Mouse (Mus musculus) hindbrain, embryonic 11.5 days (tissue): ENCODE measurements around the gene Stx1b. TPM values are rescaled to one million over a fixed set of nuclear protein-coding genes. Genes with fewer than 3 reads are reported as not detected.
"Not testable (repeated sequence)": the region's sequence is repeated elsewhere in the genome, so short reads cannot be mapped to it uniquely, and the experiment has no call there.

ENCODE experiments used
- ATAC-seq: fragments of 200-750 bp; cut with Nextera tagmentation; 2 replicates; pipeline ENCODE4 v1.8.0; 2017; ENCODE audit warnings: mild to moderate bottlenecking, moderate TSS enrichment, moderate library complexity; ENCODE audit not compliant: low FRiP score
- DNase-seq: peaks from one replicate; pipeline ENCODE4 v3.0.0-alpha.2; 2015; ENCODE audit warnings: low spot score
- H3K27ac ChIP-seq: fragments of 300-500 bp; sonication (generic); 2 replicates; pipeline ENCODE4 v1.5.1; 2014; ENCODE audit warnings: mild to moderate bottlenecking, low read depth, low read length
- H3K27me3 ChIP-seq: fragments of 300-500 bp; sonication (generic); 2 replicates; pipeline ENCODE4 v1.6.1; 2014; ENCODE audit warnings: mild to moderate bottlenecking, low read length, moderate library complexity, mixed read lengths; ENCODE audit not compliant: control insufficient read depth, insufficient read depth
- H3K36me3 ChIP-seq: fragments of 300-500 bp; sonication (generic); 2 replicates; pipeline ENCODE4 v1.6.1; 2014; ENCODE audit warnings: mild to moderate bottlenecking, low read length, moderate library complexity, mixed read lengths; ENCODE audit not compliant: control insufficient read depth, insufficient read depth
- H3K4me1 ChIP-seq: fragments of 300-500 bp; sonication (generic); replicated peaks from 2 replicates; pipeline ENCODE4 v1.6.1; 2014; ENCODE audit warnings: low read length, mixed read lengths; ENCODE audit not compliant: control insufficient read depth, insufficient read depth
- H3K4me2 ChIP-seq: fragments of 300-500 bp; sonication (generic); replicated peaks from 2 replicates; pipeline ENCODE4 v1.6.1; 2014; ENCODE audit warnings: mild to moderate bottlenecking, low read depth, low read length
- H3K4me3 ChIP-seq: fragments of 300-500 bp; sonication (generic); 2 replicates; pipeline ENCODE4 v1.5.1; 2014; ENCODE audit warnings: low read depth, low read length
- H3K9ac ChIP-seq: fragments of 300-500 bp; sonication (generic); 2 replicates; pipeline ENCODE4 v1.6.1; 2014; ENCODE audit warnings: low read depth, low read length
- H3K9me3 ChIP-seq: fragments of 300-500 bp; sonication (generic); 2 replicates; pipeline ENCODE4 v1.6.1; 2016; ENCODE audit warnings: low read length; ENCODE audit not compliant: control insufficient read depth
- WGBS: fragments of 180-500 bp; shearing (Covaris S2); extraction: QIAGEN DNeasy Blood & Tissue Kit; methylation state at CpG from one replicate; pipeline ENCODE4 v1.1.7; 2014; 5-methylcytosine and 5-hydroxymethylcytosine counted together
- polyA plus RNA-seq: library from polyadenylated mRNA; unstranded; fragments of >200 nt; fragmentation: Nextera tagmentation; extraction: Ambion mirVana; gene quantifications from 2 replicates; pipeline ENCODE4 v1.2.1, GENCODE M21; 2014

The Stx1b gene
- polyA plus RNA-seq, 1 experiment from 2014 or later = 10.1 TPM

DNA sequence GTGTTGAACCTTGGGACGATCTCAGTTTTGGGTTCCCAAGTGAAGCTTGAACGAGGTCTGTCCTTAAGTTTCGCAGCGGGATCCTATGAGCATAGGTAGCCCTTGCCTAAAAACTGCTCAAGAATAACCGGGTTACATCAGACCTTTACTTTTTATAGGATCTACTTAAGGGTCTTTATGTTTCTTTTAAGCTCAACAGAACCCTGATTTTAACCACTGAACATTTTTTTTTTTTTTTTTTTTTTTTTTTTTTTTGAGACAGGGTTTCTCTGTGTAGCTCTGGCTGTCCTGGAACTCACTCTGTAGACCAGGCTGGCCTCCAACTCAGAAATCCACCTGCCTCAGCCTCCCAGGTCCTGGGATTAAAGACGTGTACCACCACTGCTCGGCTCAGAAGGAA lies 48.5 kb downstream of the Stx1b start:
- 77% methylated on average over 7 of the region's 7 CpGs for WGBS
- H3K36me3 ChIP-seq, H3K27me3 ChIP-seq, H3K9me3 ChIP-seq, DNase-seq, H3K4me1 ChIP-seq, ATAC-seq: not testable (repeated sequence)
- Histone ChIP-seq H3K9ac (peak overlapping the region; percentile 90; the same call in 1 of the 2 replicates), H3K4me3 (peak overlapping the region; percentile 93), H3K4me2 (peak overlapping the region; percentile 80), H3K27ac (peak overlapping the region; percentile 95; the same call in 1 of the 2 replicates)

DNA sequence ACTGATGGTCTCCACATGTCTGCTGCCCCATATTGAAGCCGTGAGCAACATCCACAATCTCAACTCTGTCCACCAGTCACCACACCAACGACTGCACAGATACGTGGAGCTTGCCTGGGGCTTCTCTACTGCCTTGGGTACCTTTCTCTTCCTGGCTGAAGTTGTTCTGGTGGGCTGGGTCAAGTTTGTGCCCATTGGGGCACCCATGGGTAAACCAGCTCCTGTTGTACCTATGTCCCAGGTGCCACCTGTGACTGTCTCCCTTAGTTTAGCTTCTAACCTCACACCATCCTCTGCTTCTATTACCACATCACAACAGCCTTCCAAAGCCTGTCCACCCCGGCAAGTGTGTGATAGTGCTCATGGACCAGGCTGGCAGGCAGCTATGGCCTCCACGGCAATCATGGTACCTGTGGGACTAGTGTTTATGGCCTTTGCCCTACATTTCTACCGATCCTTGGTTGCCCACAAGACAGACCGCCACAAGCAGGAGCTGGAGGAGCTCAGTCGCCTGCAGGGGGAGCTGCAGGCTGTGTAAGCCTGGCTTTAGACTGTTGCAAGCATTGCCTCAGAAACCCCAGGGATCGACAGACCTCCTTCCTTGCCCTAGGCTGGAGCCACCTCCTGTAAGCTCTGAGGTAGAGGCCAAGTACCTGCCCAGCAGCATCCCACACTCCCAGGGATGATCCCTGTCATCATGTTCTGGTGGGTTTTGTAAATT lies 50.5 kb downstream of the Stx1b start:
- Histone ChIP-seq H3K4me2 (no peak overlapping the region), H3K9me3 (no peaks in the 10 kb centered on the region), H3K4me3 (no peak overlapping the region), H3K36me3 (no peaks in the 10 kb centered on the region), H3K27me3 (no peaks in the 10 kb centered on the region), H3K27ac (no peak overlapping the region), H3K4me1 (peaks cover 9% of the 10 kb centered on the region; the same call in 1 of the 2 replicates), H3K9ac (no peak overlapping the region)
- DNase-seq (peak; percentile 78), ATAC-seq (no peak)
- WGBS = 43% methylated on average over 9 of the region's 9 CpGs

GRCm38 (mm10) chr7:127772557-127772956 lies 51.8 kb downstream of the Stx1b start:
- no peak overlapping the region for H3K27ac ChIP-seq
- WGBS = 86% methylated on average over 1 of the region's 1 CpGs
- H3K4me1 ChIP-seq = peaks cover 6% of the 10 kb centered on the region; the same call in 1 of the 2 replicates
- H3K36me3 ChIP-seq = peaks cover 3% of the 10 kb centered on the region; the same call in 1 of the 2 replicates
- no peak overlapping the region for H3K4me3 ChIP-seq
- H3K4me2 ChIP-seq = no peak overlapping the region
- ATAC-seq (no peak), DNase-seq (no peak)
- H3K9ac ChIP-seq = no peak overlapping the region
- H3K9me3 ChIP-seq = no peaks in the 10 kb centered on the region
- no peaks in the 10 kb centered on the region for H3K27me3 ChIP-seq

GRCm38 (mm10) chr7:127772080-127772479 lies 52.3 kb downstream of the Stx1b start:
- no peaks in the 10 kb centered on the region for H3K9me3 ChIP-seq
- no peak overlapping the region for H3K9ac ChIP-seq
- no peak overlapping the region for H3K4me3 ChIP-seq
- ATAC-seq (no peak), DNase-seq (no peak)
- no peak overlapping the region for H3K4me2 ChIP-seq
- H3K27me3 ChIP-seq = no peaks in the 10 kb centered on the region
- no peak overlapping the region for H3K27ac ChIP-seq
- peaks cover 6% of the 10 kb centered on the region; the same call in 1 of the 2 replicates for H3K36me3 ChIP-seq
- H3K4me1 ChIP-seq = peaks cover 6% of the 10 kb centered on the region; the same call in 1 of the 2 replicates
- WGBS = 79% methylated on average over 3 of the region's 3 CpGs

DNA sequence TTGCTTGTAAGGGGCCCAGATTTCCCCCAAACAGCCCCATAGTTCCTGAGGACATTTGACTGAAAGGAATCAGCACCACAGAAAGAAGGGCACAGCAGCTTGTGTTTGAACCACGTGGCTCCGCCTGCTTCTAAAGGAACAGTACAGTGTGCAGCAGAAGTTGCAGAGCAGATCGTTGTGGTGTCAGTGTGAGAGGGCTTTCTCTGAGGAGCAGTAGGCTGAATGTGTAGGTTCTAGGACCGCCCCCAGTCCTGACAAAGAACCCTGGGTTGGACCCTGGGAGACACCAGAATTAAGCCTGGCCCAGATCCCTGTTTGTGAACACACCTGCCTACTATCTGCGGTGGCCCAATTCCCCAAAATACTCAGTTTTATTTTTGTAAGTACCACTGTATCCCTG lies 53.1 kb downstream of the Stx1b start:
- H3K4me3 ChIP-seq = no peak overlapping the region
- no peaks in the 10 kb centered on the region for H3K9me3 ChIP-seq
- no peak overlapping the region for H3K27ac ChIP-seq
- WGBS = 82% methylated on average over 5 of the region's 5 CpGs
- peaks cover 6% of the 10 kb centered on the region; the same call in 1 of the 2 replicates for H3K4me1 ChIP-seq
- H3K9ac ChIP-seq = no peak overlapping the region
- ATAC-seq (no peak), DNase-seq (no peak)
- H3K4me2 ChIP-seq = no peak overlapping the region
- H3K36me3 ChIP-seq = peaks cover 6% of the 10 kb centered on the region; the same call in 1 of the 2 replicates
- no peaks in the 10 kb centered on the region for H3K27me3 ChIP-seq

- Histone ChIP-seq H3K27me3 (no peaks in the 10 kb centered on the region), H3K36me3 (peaks cover 6% of the 10 kb centered on the region; the same call in 1 of the 2 replicates), H3K4me1 (peaks cover 6% of the 10 kb centered on the region; the same call in 1 of the 2 replicates), H3K9ac (peak overlapping the region; percentile 64), H3K9me3 (no peaks in the 10 kb centered on the region), H3K4me3 (peak overlapping the region; percentile 42), H3K27ac (peak overlapping the region; percentile 49; the same call in 1 of the 2 replicates), H3K4me2 (peak overlapping the region; percentile 72)
- peak; percentile 46 for DNase-seq
- ATAC-seq = peak; percentile 21; the same call in 1 of the 2 replicates
- 6% methylated on average over 27 of the region's 27 CpGs for WGBS
Measured at GRCm38 (mm10) chr7:127770039-127770905, 54.1 kb downstream of the Stx1b start.

DNA sequence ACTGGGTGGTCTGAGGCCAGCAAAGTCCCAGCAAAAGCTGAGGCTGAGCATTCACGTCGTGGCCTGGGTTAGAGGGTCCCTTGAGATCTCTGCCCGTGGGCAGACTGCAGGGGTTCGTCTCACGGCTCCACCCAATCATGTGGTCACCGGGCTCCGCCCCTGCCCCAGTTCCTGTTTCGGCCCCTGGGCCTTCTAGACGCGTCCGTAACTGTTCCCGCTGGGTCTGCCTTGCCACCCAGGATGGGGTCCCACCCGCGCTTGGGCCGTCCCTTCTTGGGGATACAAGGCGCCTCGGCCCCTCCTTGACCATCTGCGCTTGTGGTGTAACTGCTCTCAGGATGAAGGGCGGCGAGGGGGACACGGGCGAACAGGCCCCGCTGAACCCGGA lies 54.7 kb downstream of the Stx1b start, which contains the start of gene Orai3:
Gene Orai3 (plus strand): TSS at position 165 of the 388 bp plus-strand sequence.
- H3K4me3 ChIP-seq = peak within 1 kb of the TSS; percentile 42
- H3K27me3 ChIP-seq = no peaks in the 10 kb centered on the region
- peak within 1 kb of the TSS; percentile 72 for H3K4me2 ChIP-seq
- peaks cover 6% of the 10 kb centered on the region; the same call in 1 of the 2 replicates for H3K4me1 ChIP-seq
- peak within 1 kb of the TSS; percentile 64 for H3K9ac ChIP-seq
- H3K36me3 ChIP-seq = peaks cover 8% of the 10 kb centered on the region
- H3K27ac ChIP-seq = peak within 1 kb of the TSS; percentile 49
- no peaks in the 10 kb centered on the region for H3K9me3 ChIP-seq
- ATAC-seq = peak; percentile 81
- WGBS = under 1% methylated on average over 24 of the region's 24 CpGs
- peak; percentile 81 for DNase-seq

DNA sequence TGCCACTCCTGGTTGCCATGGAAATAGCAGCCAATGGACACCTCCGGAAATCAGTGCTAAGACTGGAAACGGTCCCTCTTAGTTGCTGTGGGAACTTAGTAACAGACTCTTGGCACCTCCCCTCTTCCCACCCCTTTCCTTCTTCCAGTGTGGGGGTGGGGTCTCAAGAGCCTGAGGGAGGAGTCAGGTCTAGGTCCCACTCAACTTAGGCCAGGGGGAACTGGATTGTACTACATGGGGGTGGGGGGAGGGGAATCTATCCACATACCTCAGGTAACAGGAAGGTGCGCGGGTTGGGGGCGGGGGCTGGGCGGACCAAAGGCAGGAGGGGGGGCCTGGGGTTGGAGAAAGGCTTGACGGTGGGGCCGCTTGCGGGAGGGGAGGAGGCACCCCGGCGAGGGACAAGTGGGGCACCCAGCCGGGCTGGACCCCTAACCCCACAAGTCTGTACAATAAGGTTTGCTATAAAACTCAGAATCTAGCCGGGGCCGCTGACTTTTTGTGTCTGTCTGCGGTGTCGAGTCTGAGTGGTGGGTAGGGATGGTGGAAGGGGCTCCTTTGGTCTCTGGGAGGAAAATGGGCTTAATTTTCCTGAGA lies 55.3 kb downstream of the Stx1b start:
- DNase-seq = peak; percentile 90
- Histone ChIP-seq H3K4me2 (peak overlapping the region; percentile 72), H3K27ac (peak overlapping the region; percentile 49), H3K9ac (peak overlapping the region; percentile 64; the same call in 1 of the 2 replicates), H3K9me3 (no peaks in the 10 kb centered on the region), H3K4me1 (peaks cover 6% of the 10 kb centered on the region; the same call in 1 of the 2 replicates), H3K27me3 (no peaks in the 10 kb centered on the region), H3K4me3 (peak overlapping the region; percentile 42), H3K36me3 (peaks cover 10% of the 10 kb centered on the region)
- peak; percentile 87 for ATAC-seq
- 2% methylated on average over 16 of the region's 16 CpGs for WGBS
